Mouse (Mus musculus): ENCODE results near the gene Abcf1. TPM values are rescaled to one million over a fixed set of nuclear protein-coding genes. Genes with fewer than 3 reads are reported as not detected.

The Abcf1 gene
- polyA plus RNA-seq, 1 experiment from 2014 or later, result 103 TPM

DNA sequence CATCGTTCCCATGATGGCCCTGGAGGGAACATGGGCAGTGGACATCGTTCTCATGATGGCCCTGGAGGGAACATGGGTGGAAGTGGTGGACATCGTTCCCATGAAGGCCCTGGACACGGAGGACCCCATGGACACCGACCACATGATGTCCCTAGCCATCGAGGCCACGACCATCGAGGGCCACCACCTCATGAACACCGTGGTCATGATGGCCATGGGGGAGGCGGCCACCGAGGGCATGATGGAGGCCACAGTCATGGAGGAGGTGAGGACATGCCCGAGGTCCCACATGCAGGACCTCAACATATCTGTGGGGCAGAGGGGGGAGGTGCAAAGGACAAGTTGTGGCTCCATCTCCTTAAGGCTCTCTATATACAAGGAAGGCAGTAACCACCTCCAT, 38.9 kb downstream of the Abcf1 start:
- H3K4me2 ChIP-seq (ENCODE audit: low read depth), result no peak overlapping the region
- no peak overlapping the region for H3K27ac ChIP-seq (ENCODE audit: low read depth, low read length)
- no peak for DNase-seq (ENCODE audit: low spot score)
- H3K4me3 ChIP-seq (ENCODE audit: low read depth, low read length), result no peak overlapping the region
- H3K36me3 ChIP-seq (ENCODE audit: control insufficient read depth, insufficient read depth, low read length), result peaks cover 30% of the 10 kb centered on the region
- no peaks in the 10 kb centered on the region for H3K9me3 ChIP-seq (ENCODE audit: control insufficient read depth, low read length)
- no peak for ATAC-seq (ENCODE audit: insufficient read depth, low FRiP score, low TSS enrichment)
- no peak overlapping the region for H3K9ac ChIP-seq (ENCODE audit: low read length)
- 96% methylated on average over 12 of the region's 12 CpGs for WGBS
- no peaks in the 10 kb centered on the region for H3K4me1 ChIP-seq (ENCODE audit: control insufficient read depth, insufficient read depth, low read length)
- no peaks in the 10 kb centered on the region for H3K27me3 ChIP-seq (ENCODE audit: control insufficient read depth, insufficient read depth, low read length)

DNA sequence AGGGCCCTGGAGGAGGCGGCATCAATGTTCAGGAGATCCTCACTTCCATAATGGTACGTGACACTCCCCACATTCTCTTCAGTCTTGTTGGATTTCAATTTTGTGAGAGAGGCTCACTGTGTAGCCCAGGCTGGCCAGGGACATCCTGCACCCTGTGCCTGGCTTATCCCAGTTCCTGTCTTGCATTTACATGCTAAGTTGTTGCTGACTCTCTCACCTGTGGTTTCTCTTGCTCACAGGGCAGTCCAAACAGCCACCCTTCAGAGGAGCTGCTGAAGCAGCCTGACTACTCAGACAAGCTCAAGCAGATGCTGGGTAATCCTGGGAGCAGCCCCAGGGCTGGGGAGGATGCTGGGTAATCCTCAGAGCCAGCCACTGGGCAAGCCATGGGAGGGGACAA, 40.0 kb downstream of the Abcf1 start:
- DNase-seq (ENCODE audit: low spot score) (no peak), ATAC-seq (ENCODE audit: insufficient read depth, low FRiP score, low TSS enrichment) (no peak)
- Histone ChIP-seq H3K9me3 (ENCODE audit: control insufficient read depth, low read length) (no peaks in the 10 kb centered on the region), H3K27ac (ENCODE audit: low read depth, low read length) (no peak overlapping the region), H3K4me3 (ENCODE audit: low read depth, low read length) (no peak overlapping the region), H3K27me3 (ENCODE audit: control insufficient read depth, insufficient read depth, low read length) (no peaks in the 10 kb centered on the region), H3K9ac (ENCODE audit: low read length) (no peak overlapping the region), H3K36me3 (ENCODE audit: control insufficient read depth, insufficient read depth, low read length) (peaks cover 32% of the 10 kb centered on the region), H3K4me2 (ENCODE audit: low read depth) (no peak overlapping the region), H3K4me1 (ENCODE audit: control insufficient read depth, insufficient read depth, low read length) (no peaks in the 10 kb centered on the region)
- 91% methylated on average over 2 of the region's 2 CpGs for WGBS

DNA sequence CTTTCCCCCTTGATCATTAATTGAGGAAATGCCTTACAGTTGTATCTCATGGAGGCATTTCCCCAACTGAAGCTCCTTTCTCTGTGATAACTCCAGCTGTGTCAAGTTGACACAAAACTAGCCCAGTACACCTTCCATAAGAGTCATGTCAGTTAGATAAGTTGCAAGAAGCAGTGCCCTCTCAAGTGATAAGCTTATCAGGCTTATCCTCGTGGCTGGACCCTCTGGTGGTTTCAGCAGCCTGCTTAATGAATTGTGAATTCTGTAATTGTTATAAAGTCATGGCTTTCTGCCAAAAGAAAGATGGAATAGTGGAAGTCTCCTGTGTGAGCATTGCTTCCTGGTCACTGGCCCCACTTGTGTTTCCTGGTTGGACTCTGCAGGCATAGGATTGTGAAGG, 42.1 kb downstream of the Abcf1 start:
- DNase-seq (ENCODE audit: low spot score) (no peak), ATAC-seq (ENCODE audit: insufficient read depth, low FRiP score, low TSS enrichment) (no peak)
- no peak overlapping the region for H3K4me3 ChIP-seq (ENCODE audit: low read depth, low read length)
- H3K27me3 ChIP-seq (ENCODE audit: control insufficient read depth, insufficient read depth, low read length), result no peaks in the 10 kb centered on the region
- H3K36me3 ChIP-seq (ENCODE audit: control insufficient read depth, insufficient read depth, low read length), result peaks cover 42% of the 10 kb centered on the region
- no peak overlapping the region for H3K4me2 ChIP-seq (ENCODE audit: low read depth)
- no peak overlapping the region for H3K9ac ChIP-seq (ENCODE audit: low read length)
- H3K27ac ChIP-seq (ENCODE audit: low read depth, low read length), result no peak overlapping the region
- H3K4me1 ChIP-seq (ENCODE audit: control insufficient read depth, insufficient read depth, low read length), result no peaks in the 10 kb centered on the region
- WGBS, result 90% methylated on average over 1 of the region's 1 CpGs
- H3K9me3 ChIP-seq (ENCODE audit: control insufficient read depth, low read length), result no peaks in the 10 kb centered on the region; the same call in 1 of the 2 replicates

DNA sequence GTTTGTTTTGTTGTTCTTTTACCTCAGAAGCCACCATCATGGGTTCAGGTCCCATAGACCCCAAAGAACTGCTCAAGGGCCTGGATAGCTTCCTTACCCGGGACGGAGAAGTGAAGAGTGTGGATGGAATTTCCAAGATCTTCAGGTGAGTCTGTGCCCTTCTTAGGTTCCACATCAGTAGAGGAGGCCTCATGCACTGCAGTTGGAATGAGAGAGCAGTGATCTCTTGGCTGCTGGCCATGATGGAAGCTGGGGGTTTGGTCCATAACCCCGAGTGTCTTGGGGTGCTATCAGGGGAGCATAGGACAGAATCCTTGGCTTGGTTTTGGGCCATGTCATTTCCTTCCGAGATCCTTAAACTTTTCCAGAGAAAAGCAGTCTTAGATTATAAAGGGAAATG, 46.3 kb downstream of the Abcf1 start:
- Histone ChIP-seq H3K4me3 (ENCODE audit: low read depth, low read length) (no peak overlapping the region), H3K36me3 (ENCODE audit: control insufficient read depth, insufficient read depth, low read length) (peaks cover 24% of the 10 kb centered on the region), H3K4me1 (ENCODE audit: control insufficient read depth, insufficient read depth, low read length) (peaks cover 12% of the 10 kb centered on the region), H3K9me3 (ENCODE audit: control insufficient read depth, low read length) (no peaks in the 10 kb centered on the region; the same call in 1 of the 2 replicates), H3K4me2 (ENCODE audit: low read depth) (no peak overlapping the region), H3K27me3 (ENCODE audit: control insufficient read depth, insufficient read depth, low read length) (no peaks in the 10 kb centered on the region), H3K9ac (ENCODE audit: low read length) (no peak overlapping the region), H3K27ac (ENCODE audit: low read depth, low read length) (no peak overlapping the region)
- 92% methylated on average over 4 of the region's 4 CpGs for WGBS
- no peak for ATAC-seq (ENCODE audit: insufficient read depth, low FRiP score, low TSS enrichment)
- no peak for DNase-seq (ENCODE audit: low spot score)

DNA sequence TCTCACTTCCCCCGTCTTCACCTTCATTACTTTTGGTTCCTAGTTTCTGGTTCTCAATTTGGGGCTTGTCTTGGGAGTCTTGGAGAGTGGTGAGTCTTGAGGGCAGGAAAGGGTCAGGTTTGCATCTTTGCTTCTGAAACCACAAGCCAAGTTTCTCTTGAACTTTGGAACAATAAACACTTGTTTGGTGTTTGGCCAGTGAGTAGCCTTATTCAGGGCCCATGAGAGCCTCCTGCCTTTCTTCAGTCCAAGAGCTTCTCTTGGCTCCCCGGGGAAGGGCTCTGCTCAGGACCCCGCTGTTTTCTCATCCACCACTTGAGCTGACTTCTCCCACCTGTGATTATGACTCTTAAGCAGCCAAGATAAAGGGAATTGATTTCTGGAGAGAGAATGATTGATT, 47.0 kb downstream of the Abcf1 start:
- ATAC-seq (ENCODE audit: insufficient read depth, low FRiP score, low TSS enrichment), result no peak
- peaks cover 19% of the 10 kb centered on the region for H3K36me3 ChIP-seq (ENCODE audit: control insufficient read depth, insufficient read depth, low read length)

DNA sequence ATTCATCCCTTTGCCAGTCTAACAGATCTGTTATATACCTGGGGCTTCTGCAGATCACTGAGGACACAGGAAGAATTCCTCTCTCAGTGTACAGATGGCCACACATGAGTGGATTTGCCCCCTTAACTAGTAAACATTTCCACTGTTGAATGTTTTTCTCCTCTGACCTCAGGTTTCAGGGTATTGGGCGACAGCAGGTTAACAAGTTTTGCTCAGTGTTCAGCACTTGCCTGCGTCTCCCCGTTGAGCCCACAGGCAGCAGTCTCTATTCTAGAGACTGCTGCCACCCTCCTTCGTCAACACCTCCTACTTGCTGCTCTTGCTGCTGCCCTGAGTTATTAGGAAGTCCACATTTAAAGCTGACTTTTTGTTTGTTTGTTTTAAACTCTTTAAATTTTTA, 47.9 kb downstream of the Abcf1 start:
- Histone ChIP-seq H3K4me3 (ENCODE audit: low read depth, low read length) (no peak overlapping the region), H3K27me3 (ENCODE audit: control insufficient read depth, insufficient read depth, low read length) (no peaks in the 10 kb centered on the region), H3K27ac (ENCODE audit: low read depth, low read length) (no peak overlapping the region), H3K9ac (ENCODE audit: low read length) (no peak overlapping the region), H3K4me2 (ENCODE audit: low read depth) (no peak overlapping the region), H3K9me3 (ENCODE audit: control insufficient read depth, low read length) (no peaks in the 10 kb centered on the region; the same call in 1 of the 2 replicates), H3K36me3 (ENCODE audit: control insufficient read depth, insufficient read depth, low read length) (peaks cover 18% of the 10 kb centered on the region), H3K4me1 (ENCODE audit: control insufficient read depth, insufficient read depth, low read length) (peaks cover 12% of the 10 kb centered on the region)
- 92% methylated on average over 4 of the region's 4 CpGs for WGBS
- no peak for ATAC-seq (ENCODE audit: insufficient read depth, low FRiP score, low TSS enrichment)
- no peak for DNase-seq (ENCODE audit: low spot score)

More for the DNA sequence above, 47.0 kb downstream of the Abcf1 start:
- no peaks in the 10 kb centered on the region for H3K27me3 ChIP-seq (ENCODE audit: control insufficient read depth, insufficient read depth, low read length)
- H3K4me1 ChIP-seq (ENCODE audit: control insufficient read depth, insufficient read depth, low read length), result peaks cover 12% of the 10 kb centered on the region
- no peaks in the 10 kb centered on the region; the same call in 1 of the 2 replicates for H3K9me3 ChIP-seq (ENCODE audit: control insufficient read depth, low read length)
- no peak overlapping the region for H3K27ac ChIP-seq (ENCODE audit: low read depth, low read length)
- no peak overlapping the region for H3K4me3 ChIP-seq (ENCODE audit: low read depth, low read length)
- 89% methylated on average over 3 of the region's 3 CpGs for WGBS
- H3K9ac ChIP-seq (ENCODE audit: low read length), result no peak overlapping the region
- H3K4me2 ChIP-seq (ENCODE audit: low read depth), result no peak overlapping the region
- DNase-seq (ENCODE audit: low spot score), result no peak

DNA sequence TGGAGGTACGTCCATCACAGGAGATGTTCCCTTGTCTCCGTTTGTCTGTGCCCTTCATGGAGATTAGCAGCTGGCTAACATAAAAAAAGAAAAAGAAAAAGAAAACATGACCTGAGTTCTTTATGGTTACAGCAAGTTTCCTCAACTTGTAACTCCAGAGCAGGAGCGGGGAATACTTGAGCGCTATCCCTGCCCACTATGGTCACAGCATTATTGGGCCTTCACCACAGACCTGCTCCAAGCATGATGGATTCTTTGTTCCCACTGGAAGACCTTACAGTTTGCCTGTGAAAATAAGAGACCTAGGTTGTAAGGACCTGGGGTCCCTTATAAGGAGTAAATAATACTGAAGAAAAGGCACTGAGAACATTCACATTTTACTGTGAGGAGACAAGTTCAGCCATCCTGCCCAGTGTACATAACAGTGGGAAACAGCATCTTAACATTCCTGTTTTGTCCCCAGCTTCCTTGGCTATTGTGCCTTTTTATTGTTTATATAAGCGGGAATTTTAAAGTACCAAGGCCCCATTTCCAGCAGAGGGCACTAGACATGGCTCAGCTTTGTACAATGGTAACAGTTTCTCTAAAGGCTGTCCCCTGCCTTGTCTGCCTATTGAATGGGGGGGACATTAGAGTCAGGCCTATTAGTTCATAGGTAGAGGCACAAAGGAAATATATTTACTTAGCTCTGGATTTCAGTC, 48.5 kb downstream of the Abcf1 start:
- DNase-seq (ENCODE audit: low spot score), result peak; percentile 46
- no peak for ATAC-seq (ENCODE audit: insufficient read depth, low FRiP score, low TSS enrichment)
- Histone ChIP-seq H3K4me2 (ENCODE audit: low read depth) (no peak overlapping the region; the same call in 1 of the 2 replicates), H3K36me3 (ENCODE audit: control insufficient read depth, insufficient read depth, low read length) (peaks cover 14% of the 10 kb centered on the region), H3K4me1 (ENCODE audit: control insufficient read depth, insufficient read depth, low read length) (peaks cover 12% of the 10 kb centered on the region), H3K9me3 (ENCODE audit: control insufficient read depth, low read length) (no peaks in the 10 kb centered on the region; the same call in 1 of the 2 replicates), H3K27ac (ENCODE audit: low read depth, low read length) (0 out of 2 replicates have a peak overlapping the region, but pooled peaks have one; percentile 17), H3K9ac (ENCODE audit: low read length) (no peak overlapping the region), H3K27me3 (ENCODE audit: control insufficient read depth, insufficient read depth, low read length) (no peaks in the 10 kb centered on the region), H3K4me3 (ENCODE audit: low read depth, low read length) (no peak overlapping the region)
- WGBS, result 82% methylated on average over 5 of the region's 5 CpGs

DNA sequence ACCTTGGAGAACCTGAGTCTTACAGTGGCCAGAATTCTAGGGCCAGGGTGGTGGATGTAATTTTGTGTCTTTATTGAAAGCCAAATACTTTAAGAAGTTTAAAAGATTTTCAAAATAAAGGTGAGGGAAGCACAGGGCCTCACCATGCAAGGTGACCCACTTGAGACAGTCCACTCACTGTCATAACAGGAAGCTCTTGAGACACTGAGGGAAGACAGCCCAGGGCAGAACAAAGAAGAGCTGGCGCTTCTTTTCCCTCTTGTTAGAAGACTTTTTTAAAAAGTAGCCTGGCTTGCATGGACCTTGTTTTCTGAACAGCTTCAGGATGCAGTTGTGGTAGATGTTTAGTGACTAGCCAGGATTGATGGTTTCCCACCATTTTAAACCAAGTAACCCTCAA, 49.2 kb downstream of the Abcf1 start:
- Histone ChIP-seq H3K4me2 (ENCODE audit: low read depth) (no peak overlapping the region), H3K27ac (ENCODE audit: low read depth, low read length) (peak overlapping the region; percentile 97), H3K9me3 (ENCODE audit: control insufficient read depth, low read length) (no peaks in the 10 kb centered on the region; the same call in 1 of the 2 replicates), H3K4me3 (ENCODE audit: low read depth, low read length) (no peak overlapping the region), H3K36me3 (ENCODE audit: control insufficient read depth, insufficient read depth, low read length) (peaks cover 14% of the 10 kb centered on the region), H3K27me3 (ENCODE audit: control insufficient read depth, insufficient read depth, low read length) (no peaks in the 10 kb centered on the region), H3K4me1 (ENCODE audit: control insufficient read depth, insufficient read depth, low read length) (peaks cover 12% of the 10 kb centered on the region), H3K9ac (ENCODE audit: low read length) (no peak overlapping the region; the same call in 1 of the 2 replicates)
- ATAC-seq (ENCODE audit: insufficient read depth, low FRiP score, low TSS enrichment) (no peak), DNase-seq (ENCODE audit: low spot score) (no peak)
- 100% methylated on average over 1 of the region's 1 CpGs for WGBS

DNA sequence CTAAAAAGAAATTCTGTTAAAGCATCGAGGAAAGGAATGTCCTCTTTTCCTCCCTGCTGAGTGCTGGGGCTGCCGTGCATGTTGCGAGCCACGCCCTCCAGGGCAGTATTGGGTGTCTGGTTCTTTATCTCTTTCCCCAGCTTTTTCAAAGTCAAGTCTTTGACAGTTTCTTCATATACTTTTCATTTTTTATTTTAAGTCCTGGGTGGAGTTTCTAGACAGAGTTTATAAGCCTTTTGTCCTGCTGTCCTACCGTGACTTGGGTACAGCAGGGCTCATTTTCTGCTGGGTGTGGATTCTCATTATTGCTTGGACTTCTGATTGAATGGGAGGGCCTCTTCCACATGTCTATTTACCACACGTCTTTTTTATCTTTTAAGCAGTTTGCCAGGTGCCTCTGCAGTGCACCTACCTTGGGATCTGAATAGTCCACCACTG, 49.7 kb downstream of the Abcf1 start:
- Histone ChIP-seq H3K9ac (ENCODE audit: low read length) (peak overlapping the region; percentile 98), H3K27ac (ENCODE audit: low read depth, low read length) (peak overlapping the region; percentile 97), H3K4me1 (ENCODE audit: control insufficient read depth, insufficient read depth, low read length) (peaks cover 12% of the 10 kb centered on the region), H3K36me3 (ENCODE audit: control insufficient read depth, insufficient read depth, low read length) (peaks cover 14% of the 10 kb centered on the region), H3K4me2 (ENCODE audit: low read depth) (peak overlapping the region; percentile 92), H3K4me3 (ENCODE audit: low read depth, low read length) (peak overlapping the region; percentile 82; the same call in 1 of the 2 replicates), H3K9me3 (ENCODE audit: control insufficient read depth, low read length) (no peaks in the 10 kb centered on the region; the same call in 1 of the 2 replicates), H3K27me3 (ENCODE audit: control insufficient read depth, insufficient read depth, low read length) (no peaks in the 10 kb centered on the region)
- 66% methylated on average over 6 of the region's 6 CpGs for WGBS
- no peak for DNase-seq (ENCODE audit: low spot score)
- no peak for ATAC-seq (ENCODE audit: insufficient read depth, low FRiP score, low TSS enrichment)

Data from neural tube, embryonic 11.5 days (tissue).